Mouse (Mus musculus) gastrocnemius, adult 18-20 months (tissue): ENCODE results near the gene Hoxd8. TPM values are rescaled to one million over a fixed set of nuclear protein-coding genes. Genes with fewer than 3 reads are reported as not detected.
A peak's percentile ranks its signal among the peaks of the same experiment; 100 is the strongest.

ENCODE experiments used
- DNase-seq: peaks from one replicate; pipeline ENCODE4 v3.0.0; 2021; ENCODE audit warnings: low spot score
- total RNA-seq, 2 experiments: library from RNA; stranded (reverse); gene quantifications; 2 replicates each; pipeline ENCODE4 v1.2.3; 2021

Hoxd8 gene
- total RNA-seq, 2 experiments from 2014 or later, result 32.2 to 40.3 TPM

DNA sequence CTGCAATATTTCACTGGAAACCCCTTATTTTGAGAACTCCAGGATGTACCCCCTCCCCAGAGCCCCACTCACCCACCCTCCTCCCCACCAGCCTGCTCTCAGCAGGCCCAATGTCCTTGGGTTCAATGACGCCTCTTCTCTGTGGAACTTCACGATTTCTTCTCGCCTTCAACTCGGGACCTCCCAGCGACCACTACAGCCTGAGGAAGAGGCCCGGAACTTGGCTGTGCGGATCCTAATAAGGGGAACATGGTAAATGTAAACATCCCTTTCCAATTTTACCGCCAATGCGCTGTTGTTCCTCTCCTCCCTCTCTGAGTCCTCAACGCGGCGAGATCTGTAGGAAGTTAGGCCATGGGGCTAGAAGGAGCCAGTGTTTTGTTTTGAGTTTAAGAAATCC, 20.3 kb upstream of the Hoxd8 start:
- no peak for DNase-seq

DNA sequence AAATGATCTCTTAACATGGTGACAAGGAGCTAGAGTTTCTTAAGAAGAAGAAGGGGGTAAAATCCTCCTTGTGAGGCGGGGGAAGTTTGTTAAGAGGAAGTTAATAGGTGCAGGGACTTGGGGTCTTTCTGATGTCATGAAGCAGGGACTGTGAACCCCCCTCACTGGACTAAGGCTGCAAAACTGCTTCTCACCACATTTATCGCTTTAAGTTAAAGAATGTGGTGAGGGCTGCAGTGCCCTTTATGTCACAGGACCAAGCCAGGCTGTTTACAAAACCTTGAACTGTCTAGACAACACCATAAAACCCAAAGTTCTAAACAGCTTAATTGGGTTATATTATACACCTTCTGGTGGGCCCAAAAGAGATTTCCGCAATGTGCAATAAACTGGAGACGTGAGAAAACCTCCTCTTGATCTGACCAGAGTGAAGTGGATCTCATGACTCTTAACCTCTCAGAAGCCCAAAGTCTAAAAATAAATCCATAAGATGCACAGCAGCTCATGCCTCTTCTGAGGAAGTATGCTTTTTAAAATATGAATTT, 19.3 kb upstream of the Hoxd8 start:
- no peak for DNase-seq

DNA sequence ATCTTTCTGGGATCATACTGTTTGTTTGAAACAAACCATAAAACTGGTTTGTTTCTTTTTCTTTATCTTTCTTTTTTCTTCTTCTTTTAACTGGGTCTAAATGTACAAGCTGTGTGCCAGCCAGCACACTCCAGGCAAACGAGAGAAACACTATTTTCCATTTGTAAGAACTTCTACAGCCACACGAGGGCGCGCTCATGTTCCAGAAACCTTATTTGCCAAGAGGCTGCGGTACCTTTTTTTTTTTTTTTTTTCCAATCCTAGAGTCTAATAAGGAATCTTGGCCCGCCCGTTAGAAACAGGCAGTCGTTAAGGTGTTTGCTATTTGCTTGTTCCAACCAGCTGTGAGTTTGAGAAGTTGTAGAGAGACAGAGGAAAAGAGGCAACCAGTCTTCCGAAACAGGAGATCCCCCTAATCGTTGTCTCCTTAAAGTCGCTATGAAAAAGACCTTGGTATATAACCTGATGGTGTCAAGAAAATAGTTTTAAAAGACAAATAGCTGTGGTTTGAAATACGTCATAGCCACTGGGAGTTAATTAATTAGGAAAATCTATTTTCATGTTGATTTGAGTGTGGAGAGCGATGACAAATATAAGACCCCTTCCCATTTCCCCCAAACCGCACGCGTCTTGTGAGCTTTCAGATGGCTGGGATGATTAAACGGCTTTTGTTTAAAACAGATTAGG, 18.0 kb upstream of the Hoxd8 start:
- peak; percentile 68 for DNase-seq

- no peak for DNase-seq
Measured at GRCm38 (mm10) chr2:74686988-74687697, 17.3 kb upstream of the Hoxd8 start.

DNA sequence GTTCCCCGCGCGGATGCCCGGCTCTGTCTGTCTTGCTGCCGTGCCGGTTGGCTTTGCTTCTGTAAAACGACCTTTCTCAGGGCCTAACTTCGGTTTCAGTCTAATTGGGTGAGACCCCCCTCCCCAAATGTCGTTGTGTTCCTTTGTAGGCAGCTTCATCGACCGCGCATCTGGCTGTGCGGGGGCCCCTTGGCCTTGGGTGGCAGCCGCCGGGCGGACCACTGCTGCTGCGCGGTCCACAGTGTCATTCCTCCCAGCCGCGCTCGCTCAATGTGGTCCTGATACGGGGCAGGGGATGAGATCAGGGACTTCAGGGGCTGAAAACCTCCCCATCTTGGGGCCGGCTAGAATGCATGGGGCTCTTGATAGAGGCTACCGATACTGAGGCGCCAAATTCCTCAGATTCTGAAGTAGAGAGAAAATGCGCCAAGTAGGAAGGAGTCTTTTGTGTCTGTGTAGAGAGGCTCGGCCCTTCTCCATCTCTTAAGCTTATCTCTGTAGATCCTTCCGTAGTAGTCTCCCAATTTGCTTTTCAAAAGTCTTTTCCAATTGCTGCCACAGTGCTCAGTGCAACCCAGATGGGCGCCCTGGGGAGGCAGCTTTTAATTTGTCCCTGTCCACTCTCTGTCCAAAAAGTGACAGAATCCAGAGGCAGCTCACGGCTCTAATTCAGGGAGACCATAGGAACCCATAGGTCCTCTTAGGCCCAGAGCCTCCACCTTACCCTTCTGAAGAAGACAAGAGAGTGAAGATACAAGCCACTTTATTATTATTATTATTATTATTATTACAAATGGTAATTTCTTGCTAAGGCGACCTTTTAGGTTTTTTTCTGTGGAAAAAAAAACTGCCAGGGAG, 16.5 kb upstream of the Hoxd8 start:
- DNase-seq, result no peak

- no peak for DNase-seq
Measured at GRCm38 (mm10) chr2:74688795-74689573, 15.4 kb upstream of the Hoxd8 start.

- no peak for DNase-seq
Measured at GRCm38 (mm10) chr2:74689574-74690337, 14.7 kb upstream of the Hoxd8 start.

DNA sequence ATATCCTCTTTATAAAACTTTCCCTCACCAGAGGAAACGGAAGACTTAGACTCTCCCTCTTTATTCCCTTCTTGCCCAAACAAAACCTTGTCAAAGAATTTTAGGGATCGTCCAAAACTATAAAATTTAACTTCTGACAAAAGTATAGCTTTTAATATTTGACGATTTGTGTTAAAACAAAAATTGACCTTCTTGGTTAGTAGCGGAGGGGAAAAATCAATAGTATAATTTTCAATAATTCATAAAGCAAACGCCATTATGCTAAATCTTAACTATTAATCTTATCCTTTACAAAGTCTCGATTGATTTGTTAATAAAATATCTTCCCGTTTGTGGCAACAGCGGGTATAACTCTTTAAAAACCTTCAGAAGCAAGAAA, 14.1 kb upstream of the Hoxd8 start:
- no peak for DNase-seq

DNA sequence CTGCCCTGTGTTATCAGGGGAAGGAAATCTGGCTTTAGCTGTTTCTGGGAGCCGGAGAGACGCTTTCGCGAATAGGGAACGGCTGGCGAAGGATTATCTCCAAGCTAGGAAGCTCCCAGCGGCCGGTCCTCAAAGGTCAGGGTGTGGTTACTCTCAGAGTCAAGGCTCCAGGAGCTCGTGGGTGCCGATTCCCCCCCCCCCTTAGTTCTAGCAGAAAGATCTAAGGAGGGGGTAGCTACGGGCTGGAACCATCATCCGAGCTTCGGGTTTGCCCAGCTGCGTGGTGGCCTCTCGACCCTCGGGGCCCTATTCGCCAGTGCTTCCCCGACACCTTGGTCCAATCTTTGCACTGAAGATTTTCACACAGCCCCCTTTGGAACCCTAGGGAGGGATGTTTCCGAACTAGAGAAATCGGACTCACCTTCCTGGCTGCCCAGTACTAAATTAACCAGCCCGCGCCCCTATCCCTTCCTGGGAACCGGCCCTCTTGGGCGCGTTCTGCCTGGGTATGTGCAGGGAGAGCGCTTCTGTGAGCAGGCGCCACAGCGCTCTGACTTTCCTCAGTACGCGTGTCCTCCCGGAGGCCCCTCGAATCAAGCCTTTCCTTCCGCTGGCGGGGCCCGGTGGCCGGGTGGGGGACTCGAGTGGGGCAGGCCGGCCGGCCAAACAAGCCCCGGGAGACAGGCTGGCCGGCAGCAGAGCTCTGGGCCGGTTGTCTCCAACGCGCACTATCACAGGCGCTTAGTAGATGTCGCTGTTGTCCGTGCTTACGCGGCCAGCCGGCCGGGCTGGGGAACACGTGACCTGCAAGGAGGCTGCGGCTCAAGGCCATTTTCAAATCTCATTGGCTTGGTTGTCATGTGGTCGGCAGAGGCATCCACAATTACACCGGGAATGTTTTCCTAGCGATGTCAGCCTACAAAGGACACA, 13.1 kb upstream of the Hoxd8 start, which contains the start of gene Hoxd10:
Gene Hoxd10 (plus strand): TSS at position 903 of the 930 bp plus-strand sequence.
- DNase-seq, result peak; percentile 82

- no peak for DNase-seq
Measured at GRCm38 (mm10) chr2:74691995-74692807, 12.2 kb upstream of the Hoxd8 start.

DNA sequence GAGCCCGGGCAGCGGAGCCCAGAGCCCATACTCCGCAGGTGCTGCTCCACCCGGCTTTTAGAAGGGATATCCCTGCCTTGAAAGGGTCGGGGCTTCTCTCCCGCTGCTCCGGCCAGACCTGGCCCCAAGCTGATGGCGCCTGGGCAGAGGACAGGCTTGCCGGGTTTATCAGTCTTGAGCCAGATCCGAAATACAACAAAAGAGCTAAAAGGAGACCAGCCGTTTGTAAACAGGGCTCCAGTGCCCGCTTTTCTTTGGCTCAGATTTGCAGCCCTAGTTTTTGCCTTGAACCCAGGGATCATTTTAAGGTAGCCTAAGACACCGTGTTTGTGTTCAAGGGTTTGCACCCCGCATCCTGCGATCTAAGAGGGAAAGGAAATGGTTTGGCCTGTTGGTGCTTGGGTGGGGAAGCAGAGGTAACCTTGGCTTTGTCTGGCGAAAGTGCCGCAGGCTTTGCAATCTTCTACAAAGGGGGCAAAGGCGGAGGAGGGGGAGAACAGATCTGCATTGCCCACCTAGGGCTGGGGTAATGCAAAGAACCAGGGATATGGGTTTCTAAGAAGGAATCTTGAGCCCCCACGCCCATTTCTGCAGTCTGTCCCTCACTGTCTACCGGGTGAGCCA, 11.5 kb upstream of the Hoxd8 start:
- no peak for DNase-seq

DNA sequence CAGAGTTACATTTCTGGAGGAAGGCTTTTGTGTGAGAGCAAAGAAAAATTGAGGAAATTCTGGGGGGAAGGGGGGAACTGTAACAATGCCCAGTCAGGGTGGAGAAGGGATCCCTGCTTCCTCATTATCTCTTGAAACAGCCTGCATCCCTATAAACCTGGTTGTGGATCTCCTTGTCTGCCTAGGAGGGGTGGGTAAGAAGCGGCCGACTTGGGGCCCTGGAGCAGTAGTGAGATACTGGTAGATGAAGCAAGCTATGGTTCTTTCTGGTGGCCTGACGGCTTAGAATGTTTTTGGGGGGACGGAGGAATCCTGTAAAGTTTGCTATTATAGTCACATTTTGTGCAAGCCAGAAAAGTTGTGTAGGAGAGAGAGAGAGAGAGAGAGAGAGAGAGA, 11.0 kb upstream of the Hoxd8 start:
- DNase-seq, result no peak

- no peak for DNase-seq
Measured at GRCm38 (mm10) chr2:74694066-74694465, 10.3 kb upstream of the Hoxd8 start.

DNA sequence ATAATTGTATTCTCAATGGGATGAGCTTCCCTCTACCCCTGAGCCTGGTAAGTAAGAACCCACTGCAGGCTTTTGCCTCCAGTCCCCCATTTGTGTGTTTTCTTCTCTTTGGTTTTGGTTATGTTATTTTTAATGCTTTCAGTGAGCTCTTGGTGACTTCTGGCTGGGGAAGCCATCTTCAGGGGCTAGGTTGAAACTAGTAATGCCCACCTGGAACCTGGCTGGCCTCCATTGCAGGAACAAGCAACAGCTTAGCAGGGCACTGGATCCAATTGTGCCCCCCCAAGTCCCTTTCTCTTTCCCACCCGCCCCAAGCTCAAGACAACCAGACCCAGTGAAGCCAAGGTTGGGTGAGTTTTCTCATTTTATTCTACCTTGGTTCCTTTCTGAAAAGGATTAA, 9.0 kb upstream of the Hoxd8 start:
- DNase-seq, result no peak

- DNase-seq, result no peak
Measured at GRCm38 (mm10) chr2:74695813-74696430, 8.5 kb upstream of the Hoxd8 start.

DNA sequence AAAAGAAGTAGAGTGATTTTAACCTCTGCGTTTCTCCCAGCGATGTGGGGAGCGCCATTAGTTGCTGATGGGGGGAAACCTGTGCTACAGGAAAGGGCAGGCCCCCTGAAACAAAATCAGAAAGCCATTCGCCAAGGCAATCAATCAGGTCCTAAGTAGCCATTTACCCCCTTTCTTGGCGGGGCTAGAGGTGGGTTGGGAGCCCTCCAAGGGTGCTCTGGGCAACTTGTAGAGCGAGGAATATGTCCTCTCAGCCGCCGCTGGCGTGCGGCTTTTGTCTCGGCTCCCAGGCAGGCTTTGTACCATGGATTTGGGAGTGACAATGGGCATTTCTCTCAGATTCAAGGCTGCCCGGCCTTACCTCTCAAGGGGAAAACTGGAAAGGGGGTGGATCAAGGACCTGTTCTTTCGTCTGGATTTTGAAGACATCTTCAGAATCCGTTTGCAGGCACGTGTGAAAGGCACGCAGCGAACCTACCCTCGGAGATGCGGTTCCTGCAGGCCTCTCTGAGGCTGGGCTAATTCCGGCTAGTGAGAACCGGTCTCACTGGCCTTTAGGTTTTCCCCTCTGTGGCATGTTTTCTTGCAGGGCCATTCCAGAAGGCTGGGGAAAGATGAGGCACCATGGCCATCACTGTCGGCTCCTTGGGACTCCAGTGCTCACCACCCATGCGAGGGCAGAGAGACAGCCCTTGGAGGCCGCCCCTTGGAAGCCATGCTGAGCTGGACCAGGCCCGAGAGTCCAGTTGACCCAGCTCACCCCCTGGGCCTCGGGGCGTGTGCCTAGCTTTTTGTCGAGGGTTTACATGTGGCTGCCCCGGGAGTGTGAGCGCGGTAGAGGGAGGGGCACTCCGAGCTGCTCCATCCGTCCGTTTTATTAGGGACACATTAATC, 7.7 kb upstream of the Hoxd8 start:
- no peak for DNase-seq
